ENCODE assay signal across 11 mouse cellular contexts in genomic region chr7:107567674-107568073, GRCm38 (mm10). TPM values are rescaled to one million over a fixed set of nuclear protein-coding genes. Genes with fewer than 3 reads are reported as not detected.
DNase-seq lines count a peak whose midpoint lies in the region; ATAC-seq lines count a peak whose summit lies in the region.
"Had no signal": no experiment of that assay in that cellular context is flagged by ENCODE, and none has a peak within 500 bp of the region (broad histone marks: within the 10 kb centered on the region; RNA-seq: fewer than 3 reads in every experiment).

No protein-coding gene starts in this region.

- no peaks in the 10 kb centered on the region for H3K4me1 ChIP-seq in heart, embryonic 15.5 days (replicated peaks)
- no peaks in the 10 kb centered on the region for H3K4me1 ChIP-seq in neural tube, embryonic 11.5 days (ENCODE audit: control insufficient read depth, insufficient read depth, low read length)
- peaks cover 14% of the 10 kb centered on the region; the same call in 1 of the 2 replicates for H3K4me1 ChIP-seq in intestine, embryonic 16.5 days (ENCODE audit: control insufficient read depth, insufficient read depth, low read length)
- H3K4me1 ChIP-seq in stomach, embryonic 14.5 days (ENCODE audit: control insufficient read depth, insufficient read depth, low read length) = peaks cover 5% of the 10 kb centered on the region; the same call in 1 of the 2 replicates
- no peaks in the 10 kb centered on the region for H3K4me1 ChIP-seq in midbrain, embryonic 14.5 days (ENCODE audit: control insufficient read depth, insufficient read depth, low read length)
- H3K4me1 ChIP-seq: forebrain, embryonic 15.5 days had no signal

- no peaks in the 10 kb centered on the region for H3K27me3 ChIP-seq in heart, embryonic 15.5 days
- no peaks in the 10 kb centered on the region for H3K27me3 ChIP-seq in neural tube, embryonic 11.5 days (ENCODE audit: control insufficient read depth, insufficient read depth, low read length)
- no peaks in the 10 kb centered on the region for H3K27me3 ChIP-seq in intestine, embryonic 16.5 days (replicated peaks; ENCODE audit: control insufficient read depth, insufficient read depth, low read length)
- no peaks in the 10 kb centered on the region for H3K27me3 ChIP-seq in stomach, embryonic 14.5 days (ENCODE audit: control insufficient read depth, insufficient read depth, low read length)
- no peaks in the 10 kb centered on the region for H3K27me3 ChIP-seq in midbrain, embryonic 14.5 days (ENCODE audit: control insufficient read depth, insufficient read depth, low read length)
- H3K27me3 ChIP-seq: forebrain, embryonic 15.5 days had no signal

- no peaks in the 10 kb centered on the region for H3K36me3 ChIP-seq in heart, embryonic 15.5 days
- no peaks in the 10 kb centered on the region for H3K36me3 ChIP-seq in neural tube, embryonic 11.5 days (ENCODE audit: control insufficient read depth, insufficient read depth, low read length)
- H3K36me3 ChIP-seq in intestine, embryonic 16.5 days (ENCODE audit: control insufficient read depth, insufficient read depth, low read length) = peaks cover 5% of the 10 kb centered on the region; the same call in 1 of the 2 replicates
- H3K36me3 ChIP-seq in stomach, embryonic 14.5 days (ENCODE audit: control insufficient read depth, insufficient read depth, low read length) = peaks cover 3% of the 10 kb centered on the region; the same call in 1 of the 2 replicates
- H3K36me3 ChIP-seq in midbrain, embryonic 14.5 days (ENCODE audit: control insufficient read depth, insufficient read depth, low read length) = no peaks in the 10 kb centered on the region
- H3K36me3 ChIP-seq: forebrain, embryonic 15.5 days had no signal

- peak overlapping the region; percentile 70 for H3K27ac ChIP-seq in heart, embryonic 15.5 days
- H3K27ac ChIP-seq in neural tube, embryonic 11.5 days (ENCODE audit: low read depth, low read length) = no peak overlapping the region
- peak overlapping the region; percentile 83 for H3K27ac ChIP-seq in intestine, embryonic 16.5 days (ENCODE audit: low read length)
- H3K27ac ChIP-seq in stomach, embryonic 14.5 days (ENCODE audit: low read length) = peak overlapping the region; percentile 90
- H3K27ac ChIP-seq in midbrain, embryonic 14.5 days (replicated peaks; ENCODE audit: low read depth, low read length) = no peak overlapping the region
- H3K27ac ChIP-seq: forebrain, embryonic 15.5 days had no signal

- 0 out of 2 replicates have a peak, but pooled peaks have one; percentile 18 for ATAC-seq in heart, embryonic 15.5 days (replicated peaks; ENCODE audit: insufficient number of reproducible peaks, insufficient read depth, low FRiP score, low read depth)
- no peak for ATAC-seq in neural tube, embryonic 11.5 days (ENCODE audit: insufficient read depth, low FRiP score, low TSS enrichment)
- no peak; the same call in none of the 2 replicates for ATAC-seq in intestine, embryonic 16.5 days
- peak; percentile 38; the same call in 1 of the 2 replicates for ATAC-seq in stomach, embryonic 14.5 days (ENCODE audit: insufficient number of reproducible peaks, insufficient read depth, low FRiP score, low read depth)
- no peak for ATAC-seq in midbrain, embryonic 14.5 days (ENCODE audit: low FRiP score, low TSS enrichment)
- ATAC-seq: forebrain, embryonic 15.5 days had no signal

- H3K9ac ChIP-seq in heart, embryonic 15.5 days = no peak overlapping the region
- H3K9ac ChIP-seq in neural tube, embryonic 11.5 days (ENCODE audit: low read length) = no peak overlapping the region
- H3K9ac ChIP-seq in intestine, embryonic 16.5 days (ENCODE audit: low read depth, low read length) = peak overlapping the region; percentile 55
- peak overlapping the region; percentile 25; the same call in 1 of the 2 replicates for H3K9ac ChIP-seq in stomach, embryonic 14.5 days (replicated peaks; ENCODE audit: low read depth, low read length)
- H3K9ac ChIP-seq in midbrain, embryonic 14.5 days (replicated peaks; ENCODE audit: low read length) = no peak overlapping the region
- H3K9ac ChIP-seq: forebrain, embryonic 15.5 days had no signal

- WGBS in heart, embryonic 15.5 days = 51% methylated on average over 5 of the region's 5 CpGs
- 62% methylated on average over 5 of the region's 5 CpGs for WGBS in neural tube, embryonic 11.5 days
- 41% methylated on average over 5 of the region's 5 CpGs for WGBS in intestine, embryonic 16.5 days
- WGBS in stomach, embryonic 14.5 days = 36% methylated on average over 5 of the region's 5 CpGs
- WGBS in midbrain, embryonic 14.5 days = 81% methylated on average over 5 of the region's 5 CpGs

- H3K4me2 ChIP-seq in heart, embryonic 15.5 days = peak overlapping the region; percentile 48
- H3K4me2 ChIP-seq in neural tube, embryonic 11.5 days (ENCODE audit: low read depth) = peak overlapping the region; percentile 19
- peak overlapping the region; percentile 45 for H3K4me2 ChIP-seq in intestine, embryonic 16.5 days (ENCODE audit: low read depth, low read length)
- H3K4me2 ChIP-seq in stomach, embryonic 14.5 days (replicated peaks; ENCODE audit: low read depth, low read length) = peak overlapping the region; percentile 47
- no peak overlapping the region for H3K4me2 ChIP-seq in midbrain, embryonic 14.5 days (ENCODE audit: low read length)
- H3K4me2 ChIP-seq: forebrain, embryonic 15.5 days had no signal

- H3K9me3 ChIP-seq in heart, embryonic 15.5 days (replicated peaks) = no peaks in the 10 kb centered on the region
- H3K9me3 ChIP-seq in neural tube, embryonic 11.5 days (ENCODE audit: control insufficient read depth, low read length) = no peaks in the 10 kb centered on the region
- no peaks in the 10 kb centered on the region; the same call in 1 of the 2 replicates for H3K9me3 ChIP-seq in intestine, embryonic 16.5 days (ENCODE audit: control insufficient read depth, low read length)
- H3K9me3 ChIP-seq in stomach, embryonic 14.5 days (ENCODE audit: control insufficient read depth, low read depth, low read length) = no peaks in the 10 kb centered on the region
- no peaks in the 10 kb centered on the region for H3K9me3 ChIP-seq in midbrain, embryonic 14.5 days (ENCODE audit: control insufficient read depth, low read length)
- H3K9me3 ChIP-seq: forebrain, embryonic 15.5 days had no signal

- no peak for DNase-seq in heart, adult 8-10 months (ENCODE audit: low spot score)
- no peak for DNase-seq in neural tube, embryonic 11.5 days (ENCODE audit: low spot score)
- DNase-seq in neural tube, embryonic 10.5 days (ENCODE audit: extremely low spot score, low spot score) = no peak
- DNase-seq in midbrain, embryonic 14.5 days = no peak
- DNase-seq in left cerebral cortex, adult 8-10 months (ENCODE audit: low spot score in 2 of 2) = no peak

- H3K4me3 ChIP-seq in heart, embryonic 15.5 days = peak overlapping the region; percentile 40
- peak overlapping the region; percentile 10; the same call in 1 of the 2 replicates for H3K4me3 ChIP-seq in neural tube, embryonic 11.5 days (ENCODE audit: low read depth, low read length)
- H3K4me3 ChIP-seq in intestine, embryonic 16.5 days (ENCODE audit: low read length) = peak overlapping the region; percentile 42
- peak overlapping the region; percentile 35 for H3K4me3 ChIP-seq in stomach, embryonic 14.5 days (ENCODE audit: low read depth, low read length)
- no peak overlapping the region for H3K4me3 ChIP-seq in midbrain, embryonic 14.5 days (replicated peaks; ENCODE audit: low read depth, low read length)
- H3K4me3 ChIP-seq: forebrain, embryonic 15.5 days had no signal

RNA-seq across cellular contexts. Expression of gene Olfml1, which starts 0.4 kb away (rescaled TPM):
- 6.8 and 9.5 TPM in 2 replicates for polyA plus RNA-seq in heart, embryonic 15.5 days (2015; fragmentation: Nextera tagmentation; extraction: Ambion mirVana)
- total RNA-seq in heart, adult 8-10 months (2022) = 1 to 10 TPM; 2.7 to 5.3 (median 4.5) TPM
- polyA plus RNA-seq in neural tube, embryonic 11.5 days (2014; fragmentation: Nextera tagmentation; extraction: Ambion mirVana) = 8.5 and 8.6 TPM in 2 replicates
- polyA plus RNA-seq in intestine, embryonic 16.5 days (2015; fragmentation: Nextera tagmentation; extraction: Ambion mirVana) = 9.6 and 11.1 TPM in 2 replicates
- 22.6 and 24.3 TPM in 2 replicates for polyA plus RNA-seq in stomach, embryonic 14.5 days (2014; fragmentation: Nextera tagmentation; extraction: Ambion mirVana)
- polyA plus RNA-seq in midbrain, embryonic 14.5 days (2014; fragmentation: Nextera tagmentation; extraction: Ambion mirVana) = 0.16 and 1.4 TPM in 2 replicates
- total RNA-seq in left cerebral cortex, adult 8-10 months (2022) = 10 to 100 TPM; 14.5 to 19.7 (median 17.2) TPM

RNA-seq across cellular contexts. Expression of gene Ppfibp2, which starts 27.3 kb away (rescaled TPM):
- 4.4 and 5.2 TPM in 2 replicates for polyA plus RNA-seq in heart, embryonic 15.5 days (2015; fragmentation: Nextera tagmentation; extraction: Ambion mirVana)
- 10 to 100 TPM; 16.9 to 26.4 (median 20.6) TPM for total RNA-seq in heart, adult 8-10 months (2022)
- polyA plus RNA-seq in neural tube, embryonic 11.5 days (2014; fragmentation: Nextera tagmentation; extraction: Ambion mirVana) = 6.0 and 6.1 TPM in 2 replicates
- 13.7 and 14.7 TPM in 2 replicates for polyA plus RNA-seq in intestine, embryonic 16.5 days (2015; fragmentation: Nextera tagmentation; extraction: Ambion mirVana)
- 12.1 and 13.9 TPM in 2 replicates for polyA plus RNA-seq in stomach, embryonic 14.5 days (2014; fragmentation: Nextera tagmentation; extraction: Ambion mirVana)
- 0.46 and 1.0 TPM in 2 replicates for polyA plus RNA-seq in midbrain, embryonic 14.5 days (2014; fragmentation: Nextera tagmentation; extraction: Ambion mirVana)
- total RNA-seq in left cerebral cortex, adult 8-10 months (2022) = 10 to 100 TPM in 2 of 4 experiments, 1 to 10 TPM in 2; 8.2 to 11.8 (median 9.8) TPM

RNA-seq across cellular contexts. Expression of gene 5330417H12Rik, which starts 57.3 kb away (rescaled TPM):
- polyA plus RNA-seq in heart, embryonic 15.5 days (2015; fragmentation: Nextera tagmentation; extraction: Ambion mirVana) = not detected in 2 replicates
- not detected for total RNA-seq in heart, adult 8-10 months (2022)
- polyA plus RNA-seq in neural tube, embryonic 11.5 days (2014; fragmentation: Nextera tagmentation; extraction: Ambion mirVana) = not detected in 2 replicates
- polyA plus RNA-seq in intestine, embryonic 16.5 days (2015; fragmentation: Nextera tagmentation; extraction: Ambion mirVana) = not detected in 2 replicates
- not detected in 2 replicates for polyA plus RNA-seq in stomach, embryonic 14.5 days (2014; fragmentation: Nextera tagmentation; extraction: Ambion mirVana)
- not detected in 2 replicates for polyA plus RNA-seq in midbrain, embryonic 14.5 days (2014; fragmentation: Nextera tagmentation; extraction: Ambion mirVana)
- total RNA-seq in left cerebral cortex, adult 8-10 months (2022) = not detected
- total RNA-seq: adrenal gland, postnatal 10 days; layer of hippocampus, adult 18-20 months had no signal
- polyA plus RNA-seq: forebrain, embryonic 15.5 days had no signal

Comparison
In these comparisons a context has a peak if more than half of its experiments do, and no peak if none do; other contexts are left out.
1. ATAC-seq: peak in heart, embryonic 15.5 days (single experiment) and stomach, embryonic 14.5 days (single experiment); none in neural tube, embryonic 11.5 days (single experiment), intestine, embryonic 16.5 days (single experiment) and midbrain, embryonic 14.5 days (single experiment).
2. H3K27ac ChIP-seq: peak in heart, embryonic 15.5 days (single experiment), intestine, embryonic 16.5 days (single experiment) and stomach, embryonic 14.5 days (single experiment); none in neural tube, embryonic 11.5 days (single experiment) and midbrain, embryonic 14.5 days (single experiment).
3. H3K9ac ChIP-seq: peak in intestine, embryonic 16.5 days (single experiment) and stomach, embryonic 14.5 days (single experiment); none in heart, embryonic 15.5 days (single experiment), neural tube, embryonic 11.5 days (single experiment) and midbrain, embryonic 14.5 days (single experiment).